ENCODE assay signal across 21 mouse cellular contexts in genomic region chr15:43607700-43608099, GRCm38 (mm10).
"Had no signal": no experiment of that assay in that cellular context is flagged by ENCODE, and none has a peak within 500 bp of the region (broad histone marks: within the 10 kb centered on the region; RNA-seq: fewer than 3 reads in every experiment).

No protein-coding gene starts in this region.

- H3K27me3 ChIP-seq: lung, embryonic 15.5 days; megakaryocyte, embryonic 14.5 days; midbrain, embryonic 13.5 days; midbrain, embryonic 15.5 days; neural tube, embryonic 13.5 days; neural tube, embryonic 15.5 days had no signal

- ATAC-seq: liver, postnatal 0 days; lung, postnatal 0 days; midbrain, embryonic 13.5 days; midbrain, embryonic 15.5 days had no signal

- H3K27ac ChIP-seq: lung, embryonic 15.5 days; macrophage; midbrain, embryonic 13.5 days; midbrain, embryonic 15.5 days; neural tube, embryonic 13.5 days; neural tube, embryonic 15.5 days had no signal

- H3K4me2 ChIP-seq: lung, embryonic 15.5 days; midbrain, embryonic 11.5 days; midbrain, embryonic 13.5 days; midbrain, embryonic 15.5 days; neural tube, embryonic 13.5 days; neural tube, embryonic 15.5 days had no signal

- DNase-seq: liver, postnatal 0 days; lung, adult 2 months; lung, postnatal 14 days; lung, postnatal 36 days; retina, postnatal 1 day; right cerebral cortex, adult 18-20 months; right cerebral cortex, postnatal 25 days; right cerebral cortex, postnatal 4 days; spleen, adult 18-20 months; thymus, adult 2 months; thymus, postnatal 25 days; thymus, postnatal 4 days had no signal

- H3K4me1 ChIP-seq: lung, embryonic 15.5 days; megakaryocyte, embryonic 14.5 days; midbrain, embryonic 13.5 days; midbrain, embryonic 15.5 days; neural tube, embryonic 13.5 days; neural tube, embryonic 15.5 days had no signal

- H3K9me3 ChIP-seq: lung, embryonic 15.5 days; megakaryocyte, embryonic 14.5 days; midbrain, embryonic 13.5 days; midbrain, embryonic 15.5 days; neural tube, embryonic 13.5 days; neural tube, embryonic 15.5 days had no signal

- H3K9ac ChIP-seq: liver, postnatal 0 days; lung, embryonic 15.5 days; midbrain, embryonic 13.5 days; midbrain, embryonic 15.5 days; neural tube, embryonic 13.5 days; neural tube, embryonic 15.5 days had no signal

- H3K4me3 ChIP-seq: lung, embryonic 15.5 days; megakaryocyte, embryonic 14.5 days; midbrain, embryonic 13.5 days; midbrain, embryonic 15.5 days; neural tube, embryonic 13.5 days; neural tube, embryonic 15.5 days had no signal

- H3K36me3 ChIP-seq: lung, embryonic 15.5 days; midbrain, embryonic 13.5 days; midbrain, embryonic 15.5 days; neural tube, embryonic 13.5 days; neural tube, embryonic 15.5 days had no signal
